Mouse (Mus musculus) urinary bladder, adult 18-20 months (tissue): ENCODE data around the gene Plppr2.

Source experiments
- DNase-seq, 2 experiments: peaks; one replicate each; pipeline ENCODE4 v3.0.0; 2022; ENCODE audit warnings: low spot score in 2 of 2, mixed read lengths in 2 of 2

Gene Plppr2

DNA sequence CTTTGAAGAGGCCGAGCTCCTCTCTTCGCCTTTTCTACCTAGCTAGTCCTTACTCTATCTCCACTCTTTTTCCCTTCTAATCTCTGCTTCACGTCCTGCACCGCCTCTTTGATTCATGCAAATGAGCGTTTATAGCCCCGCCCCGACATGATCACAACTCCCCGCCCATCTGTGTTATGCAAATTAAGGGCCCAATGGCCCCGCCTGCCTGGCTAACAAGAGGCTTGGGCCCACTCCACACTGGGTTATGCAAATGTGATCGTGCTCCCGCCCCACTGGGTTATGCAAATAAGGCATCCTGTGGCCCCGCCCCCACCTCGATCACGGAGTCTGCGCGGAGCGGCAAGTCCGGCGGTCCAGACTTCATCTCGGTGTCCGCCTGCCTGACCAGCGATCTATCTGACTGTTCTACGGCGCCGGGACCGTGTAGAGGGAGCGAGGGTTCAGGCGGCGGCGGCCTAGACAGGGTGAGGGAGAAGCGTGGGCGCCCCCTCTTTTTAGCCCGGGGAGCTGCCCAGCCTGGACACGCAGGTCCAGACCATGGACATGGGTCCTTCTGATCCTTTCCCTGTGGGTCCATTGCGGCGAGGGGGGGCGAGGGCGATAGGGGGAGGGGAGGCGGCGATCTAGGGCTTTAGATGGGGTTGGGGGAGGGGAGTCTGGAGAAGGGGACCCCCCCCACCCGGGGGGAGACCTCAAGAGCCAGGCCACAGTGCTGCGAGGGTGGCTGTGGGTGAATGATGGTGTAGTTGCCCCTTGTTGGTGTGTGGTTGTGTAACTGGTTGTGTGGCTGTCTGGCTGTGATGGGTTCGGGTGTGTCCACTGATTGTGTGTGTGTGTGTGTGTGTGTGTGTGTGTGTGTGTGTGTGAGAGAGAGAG lies at the start of gene Plppr2:
Gene Plppr2 (plus strand): TSS at position 342 of the 879 bp plus-strand sequence.
- peak; percentile 95 to 97 for DNase-seq

DNA sequence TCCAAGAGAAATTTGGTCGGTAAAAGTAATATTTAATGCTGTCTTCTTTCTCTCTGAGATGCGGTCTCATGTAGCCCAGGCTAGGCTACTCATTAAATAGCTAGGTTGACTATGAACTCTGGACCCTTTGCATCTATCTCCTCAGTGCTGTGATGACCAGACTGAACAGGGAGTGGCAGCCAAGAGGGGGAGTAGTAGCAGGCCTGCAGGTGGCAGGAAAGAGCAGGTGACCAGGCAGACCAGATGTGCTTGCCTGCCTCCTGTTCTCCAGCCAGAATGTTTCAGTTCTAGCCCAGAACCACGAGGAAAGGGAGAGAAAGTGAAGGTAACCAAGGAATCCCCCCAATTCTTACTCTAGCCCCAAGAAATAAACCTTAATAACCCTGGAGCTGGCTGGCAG lies 47.6 kb upstream of the Plppr2 start:
- DNase-seq = no peak

DNA sequence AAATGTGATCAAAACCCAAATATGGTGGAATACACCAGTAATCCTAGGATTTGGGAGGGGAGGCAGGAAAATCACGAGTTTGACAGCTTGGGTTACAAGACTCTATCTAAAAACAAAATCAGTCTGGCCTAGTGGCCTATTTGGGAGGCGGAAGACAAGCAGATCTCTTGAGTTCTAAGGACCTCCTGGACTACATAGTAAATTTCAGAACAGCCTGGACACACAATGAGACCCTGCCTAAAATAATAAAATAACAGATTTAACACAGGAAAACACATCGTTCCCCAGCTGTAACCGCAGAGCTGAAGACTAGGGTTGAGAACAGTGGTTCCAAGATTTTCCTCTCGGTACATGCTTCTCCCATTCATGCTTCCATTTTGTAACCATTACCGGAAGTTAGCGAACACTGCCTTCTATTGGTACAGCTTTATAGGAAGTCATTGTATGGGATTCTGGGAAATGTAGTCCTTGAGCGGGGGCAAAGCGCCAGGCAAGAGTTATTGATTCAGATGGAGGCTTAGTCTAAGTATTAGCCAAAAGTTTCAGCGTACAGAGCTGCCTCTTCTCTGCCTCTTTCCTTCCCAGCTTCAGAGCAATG lies 35.5 kb upstream of the Plppr2 start:
- peak in 1 of 2 experiments; percentile 45 for DNase-seq

DNA sequence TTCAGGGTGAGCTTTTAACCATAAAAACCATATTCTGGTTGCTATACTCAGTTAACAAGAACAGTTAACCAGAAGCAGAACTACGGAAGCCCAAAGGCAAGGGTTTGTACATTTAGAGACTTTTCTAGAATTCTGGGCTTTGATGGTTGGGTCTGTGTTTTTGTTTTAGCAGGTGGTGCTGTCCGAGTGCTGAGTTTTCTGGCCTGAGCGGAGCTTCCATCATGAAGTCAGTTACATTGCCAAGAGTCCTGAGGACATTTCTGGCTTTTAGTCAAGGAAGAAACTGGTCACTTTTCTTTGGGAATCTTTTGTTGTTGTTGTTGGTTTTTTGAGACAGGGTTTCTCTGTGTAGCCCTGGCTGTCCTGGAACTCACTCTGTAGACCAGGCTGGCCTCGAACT lies 32.8 kb upstream of the Plppr2 start:
- DNase-seq = no peak

DNA sequence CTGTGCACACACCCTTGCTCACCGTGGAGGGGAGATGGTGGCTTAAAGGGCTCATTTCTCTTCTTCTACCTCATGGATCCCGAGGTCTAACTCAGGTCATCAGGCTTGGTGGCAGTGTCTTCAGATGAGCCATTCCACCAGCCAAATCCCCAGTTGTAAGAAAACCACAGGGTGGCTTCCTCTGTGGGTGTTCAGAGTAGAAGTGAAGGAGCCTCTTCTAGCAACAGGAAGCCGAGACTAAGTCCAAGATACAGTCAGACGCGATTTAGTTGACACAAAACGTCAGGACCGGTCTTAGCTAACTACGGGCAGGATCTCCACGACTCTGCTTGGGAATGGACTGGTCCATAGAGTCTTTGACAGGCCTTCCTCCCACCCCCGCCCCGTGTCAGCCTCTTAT lies 28.6 kb upstream of the Plppr2 start:
- no peak for DNase-seq

DNA sequence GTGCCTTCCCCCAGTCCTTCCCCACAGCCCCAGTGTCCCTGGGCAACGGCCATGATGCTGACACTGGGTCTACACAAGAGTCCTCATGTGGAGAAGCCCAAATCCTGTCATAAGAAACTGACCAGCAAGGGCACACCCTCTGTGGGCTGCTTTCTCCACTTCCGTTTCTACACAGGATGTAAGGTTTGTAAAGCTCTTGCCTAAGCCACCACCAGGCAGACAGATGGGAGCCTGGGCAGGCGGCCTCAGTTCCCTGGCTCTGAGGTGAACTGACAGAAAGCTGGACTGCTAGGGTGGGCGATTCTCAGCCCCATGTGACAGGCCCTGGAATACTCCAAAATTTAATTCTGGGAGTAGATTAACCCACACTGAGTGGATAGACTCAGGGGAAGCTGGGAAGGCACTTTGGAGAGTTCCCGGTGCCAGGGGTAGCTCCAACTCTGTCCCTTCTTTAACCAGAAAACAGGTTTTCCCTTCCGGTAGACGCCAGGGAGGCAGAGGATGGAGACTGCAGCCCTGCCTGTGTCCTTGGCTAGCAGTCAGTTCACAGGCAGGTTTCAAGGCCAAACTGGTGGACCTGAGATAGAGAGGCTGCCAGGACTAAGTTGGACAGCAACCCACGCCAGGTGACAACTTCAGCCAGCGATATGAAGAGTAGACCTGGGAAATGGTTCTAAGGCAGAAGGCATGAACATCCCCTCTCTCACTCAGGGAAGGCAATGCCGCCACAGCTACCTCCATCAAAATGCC lies 27.2 kb upstream of the Plppr2 start:
- no peak for DNase-seq

DNA sequence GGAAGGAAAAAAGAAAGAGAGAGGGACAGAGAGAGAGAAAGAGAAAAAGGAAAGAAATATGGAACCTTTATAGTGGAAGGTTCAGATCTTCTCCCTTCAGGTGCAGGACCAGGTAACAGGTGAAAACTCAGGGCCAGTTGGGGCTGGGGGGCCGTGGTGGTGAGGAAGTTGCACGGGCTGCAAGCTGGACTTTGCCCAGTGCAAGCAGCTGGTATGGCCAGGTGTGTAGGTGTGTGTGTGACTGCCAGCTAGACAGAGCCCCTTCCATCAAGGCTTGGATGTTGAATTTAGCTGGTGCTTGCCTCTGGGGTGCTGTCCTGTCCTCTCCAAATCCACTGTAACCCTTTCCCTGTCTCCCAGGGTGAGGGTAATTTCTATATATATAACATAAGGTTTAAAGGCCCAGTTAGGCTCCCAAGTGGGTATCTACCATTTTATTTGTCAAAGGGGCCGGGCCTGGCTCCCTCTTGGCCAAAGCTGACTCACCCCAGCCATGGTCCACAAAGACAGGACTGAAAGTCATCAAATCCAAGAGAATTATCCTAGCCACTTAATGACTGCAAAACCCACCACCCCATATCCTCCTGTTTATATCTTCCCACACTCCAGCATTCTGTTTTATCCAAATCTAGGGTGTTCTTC lies 19.9 kb upstream of the Plppr2 start:
- no peak for DNase-seq

DNA sequence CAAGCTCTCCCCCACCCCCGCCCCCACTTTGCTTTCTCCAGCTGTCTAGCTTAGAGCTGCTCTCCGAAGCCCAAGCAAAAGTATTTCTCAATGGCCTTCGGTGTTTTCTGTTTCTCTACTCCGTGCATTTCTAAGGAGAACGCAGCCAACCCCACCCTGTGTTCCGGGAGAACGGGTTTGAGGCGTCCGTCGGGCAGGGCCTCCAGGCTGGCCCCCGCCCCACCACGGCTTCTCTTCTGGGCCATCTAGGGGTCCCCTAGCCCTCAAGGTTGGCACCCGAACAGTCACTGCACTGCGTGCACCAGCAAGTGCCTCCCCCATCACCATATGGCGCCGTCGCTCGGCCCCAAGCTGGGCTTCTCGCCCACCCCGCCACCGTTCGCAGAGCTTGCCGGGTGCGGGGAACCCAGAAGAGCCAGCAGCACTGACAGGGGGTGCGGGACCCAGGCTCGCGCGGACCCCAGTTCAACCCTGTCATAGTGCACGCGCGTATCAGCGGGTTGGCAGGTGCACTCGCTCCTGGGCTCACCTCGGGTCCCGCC lies 19.3 kb upstream of the Plppr2 start:
- peak; percentile 34 to 45 for DNase-seq

DNA sequence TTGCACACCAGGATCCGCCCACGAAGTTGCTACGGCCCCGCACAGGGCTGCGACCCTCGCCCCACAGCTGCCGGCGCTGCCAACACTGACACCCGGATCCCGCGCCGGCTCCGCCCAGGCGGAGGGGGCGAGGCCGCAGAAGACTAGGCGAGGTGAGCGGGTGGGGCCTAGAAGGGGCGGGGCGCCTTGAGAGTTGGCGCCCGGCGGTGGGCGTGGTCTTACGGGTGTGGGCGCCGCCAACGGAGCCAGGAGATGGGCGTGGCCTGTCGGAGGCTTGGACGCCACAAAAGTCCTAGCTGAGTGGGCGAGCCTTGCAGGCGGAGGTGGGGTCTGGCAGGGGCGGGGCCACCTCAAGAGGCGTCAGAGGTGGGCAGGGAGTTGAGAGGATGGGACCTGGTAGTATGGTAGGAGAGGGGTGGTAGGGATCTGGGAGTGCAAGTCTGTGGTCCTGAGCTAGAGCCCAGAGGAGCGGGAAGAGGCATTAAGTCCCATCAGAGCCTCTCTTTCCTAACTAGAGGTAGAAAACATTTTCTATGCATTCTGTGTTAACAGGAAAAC lies 18.7 kb upstream of the Plppr2 start, which contains the start of gene Rab3d:
Gene Rab3d (minus strand): TSS at position 158 of the 558 bp plus-strand sequence.
- DNase-seq = peak; percentile 94 to 96

DNA sequence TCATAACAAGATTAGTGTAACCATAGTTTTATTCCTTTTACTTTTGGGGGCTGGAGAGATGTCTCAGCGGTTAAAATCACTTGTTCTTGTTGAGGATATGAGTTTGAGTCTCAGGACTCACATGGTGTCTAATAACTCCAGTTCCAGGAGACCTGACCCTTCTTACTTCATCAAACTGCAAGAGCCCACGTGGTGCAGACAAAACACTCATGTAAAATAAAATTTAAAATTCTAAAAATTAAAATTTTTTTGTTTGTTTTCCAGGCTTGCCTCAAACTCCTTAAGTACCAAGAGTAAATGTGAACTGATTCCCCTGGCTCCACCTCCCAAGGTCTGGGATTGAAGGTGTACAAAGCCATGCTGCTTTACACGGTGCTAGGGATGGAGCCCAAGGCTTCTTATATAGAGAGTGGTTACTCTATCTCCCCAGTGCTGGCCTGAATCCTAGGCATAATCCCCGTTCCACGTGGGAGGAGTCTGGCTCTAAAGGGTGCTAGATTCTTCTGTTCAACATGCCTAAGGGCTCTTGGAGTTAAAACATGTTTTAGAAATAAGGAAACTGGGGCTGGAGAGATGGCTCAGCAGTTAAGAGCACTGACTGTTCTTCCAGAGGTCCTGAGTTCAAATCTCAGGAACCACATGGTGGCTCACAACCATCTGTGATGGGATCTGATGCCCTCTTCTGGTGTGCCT lies 18.0 kb upstream of the Plppr2 start:
- no peak for DNase-seq

DNA sequence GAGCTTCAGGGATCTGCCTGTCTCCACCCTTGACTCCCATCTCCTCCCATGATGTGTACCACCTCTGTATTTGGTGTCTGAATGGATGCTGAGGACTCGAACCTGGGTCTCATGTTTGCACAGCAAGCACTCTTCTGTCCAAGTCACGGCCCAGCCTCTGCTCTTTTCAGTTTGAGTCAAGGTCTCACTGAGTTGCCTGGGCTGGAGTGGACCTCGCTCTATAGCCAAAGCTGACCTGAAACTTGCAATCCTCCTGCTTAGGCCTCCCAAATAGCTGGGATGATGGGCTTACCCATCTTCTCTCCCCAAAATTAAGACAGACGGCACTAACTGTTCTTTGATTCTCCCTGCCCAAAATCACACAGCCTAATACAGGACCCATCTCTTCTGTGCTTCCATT lies 13.8 kb upstream of the Plppr2 start:
- DNase-seq = no peak

DNA sequence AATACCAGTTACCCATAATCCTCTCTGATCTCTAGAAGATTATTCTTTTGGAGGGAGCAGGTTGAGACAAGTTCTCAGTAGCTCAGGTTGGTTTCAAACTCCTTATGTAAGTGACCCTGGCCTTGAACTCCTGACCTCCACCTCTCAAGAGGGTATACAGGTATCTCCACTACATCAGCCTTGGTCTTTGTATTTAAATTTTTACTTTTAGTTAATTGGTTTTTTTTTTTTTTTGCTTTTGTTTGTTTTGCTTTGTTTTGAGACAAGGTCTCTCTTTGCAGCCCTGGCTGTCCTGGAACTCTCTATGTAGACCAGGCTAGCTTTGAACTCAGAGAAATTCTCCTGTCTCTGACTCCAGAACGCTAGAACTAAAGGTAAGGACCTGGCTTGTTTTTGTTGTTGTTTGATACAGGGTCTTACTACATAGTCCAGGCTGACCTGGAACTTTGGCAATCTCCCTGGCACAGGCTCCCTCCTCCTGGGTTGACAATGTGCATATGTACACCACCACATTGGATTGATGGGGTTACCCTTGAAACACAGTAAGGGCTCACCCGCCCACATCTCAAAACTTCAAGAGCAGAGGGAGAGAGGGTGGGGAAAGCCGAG lies 13.2 kb upstream of the Plppr2 start:
- DNase-seq = no peak

DNA sequence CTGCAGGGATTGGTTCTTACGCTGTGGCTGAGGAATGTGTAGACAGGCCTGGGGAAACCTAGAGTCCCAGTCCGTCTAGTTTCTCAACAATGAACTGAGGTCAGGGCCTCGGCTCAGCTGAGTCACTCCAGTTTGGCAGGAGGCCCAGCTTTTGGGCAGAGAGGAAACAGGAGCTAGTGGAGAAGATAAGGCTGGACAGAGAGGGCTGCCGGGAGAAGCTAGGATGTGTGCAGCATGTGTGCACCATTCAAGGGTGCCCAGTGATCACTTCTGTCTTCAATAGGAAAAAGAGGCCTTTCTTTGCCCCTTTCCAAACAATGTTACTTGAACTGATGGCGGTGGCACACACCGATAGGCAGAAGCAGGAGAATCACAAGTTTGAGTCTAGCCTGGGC lies 12.7 kb upstream of the Plppr2 start:
- DNase-seq = peak; percentile 71 to 95

DNA sequence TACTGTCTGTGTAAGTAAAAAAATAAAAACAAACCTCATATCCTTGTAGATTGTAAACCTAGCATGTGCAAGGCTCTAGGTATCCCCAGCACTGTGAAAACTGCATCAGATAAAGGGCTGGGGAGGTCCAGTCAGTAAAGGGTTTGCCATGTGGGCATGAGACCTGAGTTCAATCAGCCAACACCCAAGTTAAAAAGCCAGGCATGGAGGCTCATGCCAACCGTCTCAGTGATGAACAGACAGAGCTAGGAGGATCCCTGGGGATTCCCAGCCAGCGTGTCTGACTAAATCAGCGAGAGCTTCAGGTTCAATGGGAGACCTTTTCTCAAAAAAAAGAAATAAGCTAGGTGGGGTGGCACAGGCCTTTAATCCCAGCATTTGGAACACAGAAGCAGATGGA lies 11.8 kb upstream of the Plppr2 start:
- DNase-seq = no peak

DNA sequence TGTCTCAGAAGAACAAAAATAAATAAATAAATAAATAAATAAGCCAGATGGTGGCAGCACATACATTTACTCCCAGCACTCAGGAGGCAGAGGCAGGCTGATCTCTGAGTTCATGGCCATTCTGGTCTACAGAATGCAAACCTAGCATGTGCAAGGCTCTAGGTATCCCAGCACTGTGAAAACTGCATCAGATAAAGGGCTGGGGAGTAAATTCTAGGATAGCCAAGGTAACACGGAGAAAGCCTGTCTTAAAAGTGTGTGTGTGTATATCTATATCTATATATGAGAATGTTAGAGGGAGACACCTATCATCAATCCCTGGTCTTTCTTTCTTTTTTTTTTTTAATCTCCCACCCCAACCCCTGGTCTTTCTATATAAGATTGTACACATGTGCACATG lies 11.3 kb upstream of the Plppr2 start:
- DNase-seq = no peak

DNA sequence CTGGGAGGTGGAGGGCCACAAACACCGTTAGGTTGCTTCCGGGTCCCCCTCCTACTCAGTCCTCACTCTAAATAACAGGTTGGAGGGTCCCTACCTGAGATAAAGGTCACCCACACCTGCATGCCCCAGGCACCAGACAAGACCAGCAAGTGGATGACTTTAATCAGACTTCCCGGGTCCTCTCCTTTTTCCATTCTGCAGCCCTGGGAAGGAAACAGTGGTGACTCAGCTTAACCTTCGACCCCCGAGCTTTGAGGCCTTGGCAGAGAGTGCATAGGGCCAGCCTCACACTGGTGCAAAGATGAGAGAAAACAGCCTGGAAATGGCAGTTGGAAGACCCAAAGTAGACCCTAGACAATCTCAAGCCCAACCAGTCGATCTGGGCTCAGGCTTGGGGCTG lies 10.7 kb upstream of the Plppr2 start:
- no peak for DNase-seq

DNA sequence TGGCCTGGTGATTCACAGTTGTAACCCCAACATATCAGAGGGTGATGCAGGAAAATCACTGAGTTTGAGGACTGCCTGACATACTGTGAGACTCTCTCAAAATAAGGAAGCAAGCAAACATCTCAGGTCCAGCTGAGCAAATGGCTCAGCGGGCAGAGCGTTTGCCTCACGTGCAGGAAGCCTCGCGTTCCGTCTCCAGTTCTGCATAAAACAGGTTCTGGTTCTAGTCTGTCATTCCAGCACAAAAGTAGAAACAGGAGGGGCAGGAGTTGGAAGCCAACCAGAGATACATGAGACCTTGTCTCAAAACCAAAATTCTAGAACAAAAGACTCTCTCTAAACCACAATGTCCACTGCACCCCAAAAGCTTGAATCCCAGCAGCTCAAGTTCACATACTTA lies 10.0 kb upstream of the Plppr2 start:
- DNase-seq = no peak

DNA sequence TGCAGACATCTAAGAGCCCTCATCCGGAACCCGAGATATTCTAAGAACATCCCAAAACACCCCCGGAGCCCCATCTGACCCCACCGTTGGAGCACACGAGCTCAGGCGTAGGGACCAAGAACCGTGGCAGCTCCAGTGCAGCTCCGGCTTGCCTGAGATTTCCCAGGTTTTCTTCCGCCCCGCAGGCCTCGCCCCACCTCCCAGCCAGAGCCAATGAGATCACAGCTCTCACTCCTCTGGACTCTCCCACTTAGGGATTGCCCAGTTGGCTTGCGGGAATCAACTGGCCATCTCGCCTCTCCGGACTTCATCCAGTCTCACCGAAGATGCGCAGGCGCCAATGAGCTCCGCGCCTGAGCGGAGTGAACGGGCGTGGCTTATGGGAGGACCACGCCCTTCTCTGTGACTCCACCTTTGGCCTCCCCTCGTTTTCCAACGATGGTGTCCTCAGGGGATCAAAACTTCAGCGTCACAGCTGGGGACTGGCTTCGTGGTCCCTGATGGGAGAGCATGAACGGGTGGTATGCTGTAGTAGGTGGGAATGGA lies 9.6 kb upstream of the Plppr2 start, which contains the start of the genes Ccdc159 and Tmem205:
Gene Ccdc159 (plus strand): TSS at position 264 of the 546 bp plus-strand sequence.
Gene Tmem205 (minus strand): TSS at position 349 of the 546 bp plus-strand sequence.
- peak; percentile 78 to 93 for DNase-seq

DNA sequence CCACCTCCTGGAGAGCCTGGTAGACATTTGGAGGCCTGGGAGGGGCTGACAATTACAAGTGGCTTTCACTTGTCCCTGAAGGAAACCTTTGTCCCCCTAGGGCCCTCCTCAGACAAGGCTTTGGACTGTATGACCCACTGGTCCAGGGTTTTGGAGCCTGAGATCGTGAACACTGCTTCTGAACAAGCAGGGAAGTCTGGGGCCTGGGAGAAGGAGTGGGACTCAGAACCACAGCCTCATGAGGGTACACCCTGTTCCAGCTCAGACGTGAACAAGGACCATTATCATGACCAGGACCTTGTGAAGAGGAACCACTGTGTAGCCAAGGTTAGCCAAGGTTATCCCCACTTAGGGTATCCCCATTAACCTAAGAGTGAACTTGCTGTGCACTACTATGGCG lies 7.6 kb upstream of the Plppr2 start:
- no peak for DNase-seq

DNA sequence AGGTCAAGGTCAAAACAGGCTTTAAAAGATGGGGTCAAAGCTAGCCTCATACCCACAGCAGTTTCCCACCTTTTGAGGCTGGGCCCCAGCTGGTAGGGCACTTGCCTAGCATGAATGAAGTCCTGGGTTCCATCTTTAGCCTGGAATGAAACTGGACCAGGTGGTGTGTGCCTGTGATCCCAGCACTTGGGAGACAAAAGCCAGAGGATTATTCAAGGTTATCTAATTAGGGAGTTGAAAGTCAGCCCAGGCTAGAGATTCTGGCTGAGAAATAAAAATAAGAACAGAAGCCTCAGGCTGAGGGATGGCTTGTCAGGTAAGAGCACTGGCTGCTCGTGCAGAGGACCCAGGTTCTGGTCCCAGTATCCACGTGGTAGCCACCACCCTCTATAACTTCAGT lies 4.8 kb upstream of the Plppr2 start:
- no peak for DNase-seq
